Mouse (Mus musculus) stomach, postnatal 0 days (tissue): ENCODE measurements at regions not wholly inside any gene's neighbourhood (a gene's known extent, or its start where the extent isn't known, plus 50 kb on each side); places are given as distances from the start of the nearest gene placed in this dataset.

Experiments used
- CTCF ChIP-seq: IDR thresholded peaks from 2 replicates; pipeline ENCODE4 v1.5.1; 2016; ENCODE audit warnings: antibody characterized with exemption, low read depth, mild to moderate bottlenecking, moderate library complexity
- EP300 ChIP-seq: optimal IDR thresholded peaks from 2 replicates; pipeline ENCODE3; 2016; ENCODE audit warnings: antibody characterized with exemption

DNA sequence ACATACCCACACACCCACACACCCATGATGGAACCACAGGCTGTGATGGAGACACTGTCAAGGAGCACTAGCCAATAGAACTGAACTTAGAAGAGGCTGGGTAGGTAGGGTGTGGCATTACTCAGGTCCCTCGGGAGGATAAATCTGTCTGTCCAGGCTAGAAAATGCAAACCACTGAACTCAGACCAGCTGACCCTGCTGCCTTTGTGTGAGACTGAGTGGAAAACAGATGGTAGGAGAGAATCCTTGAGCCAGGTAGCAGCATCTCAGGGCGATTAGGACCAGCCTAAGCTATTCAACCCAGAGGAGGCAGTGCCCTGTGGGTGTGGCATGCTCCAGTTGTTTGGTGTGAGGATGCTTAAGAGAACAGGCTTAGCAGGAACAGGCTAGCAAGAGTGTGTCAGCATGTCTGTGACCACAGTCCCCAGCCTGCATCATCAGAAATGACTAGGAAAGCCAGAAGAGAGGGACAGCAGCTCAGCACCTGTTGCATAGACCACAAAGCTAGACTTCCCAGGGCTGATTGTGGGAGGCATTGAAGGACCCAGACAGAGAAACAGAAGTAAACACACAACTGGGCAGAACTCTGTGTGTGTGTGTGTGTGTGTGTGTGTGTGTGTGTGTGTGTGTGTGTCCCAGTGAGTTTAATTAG is 103.2 kb upstream of the Sesn3 start:
- TF ChIP-seq EP300 (no peak), CTCF (no peak)
